Mouse (Mus musculus) G1E (cell line): Measurements from ENCODE around the gene Ddx4. TPM values are rescaled to one million over a fixed set of nuclear protein-coding genes. Genes with fewer than 3 reads are reported as not detected.

Source experiments
- ATAC-seq: 2 replicates; pipeline ENCODE4 v1.8.0; 2016; ENCODE audit warnings: mild to moderate bottlenecking; ENCODE audit not compliant: insufficient number of reproducible peaks, poor library complexity, low FRiP score, severe bottlenecking; ENCODE audit errors: extremely low read depth
- DNase-seq: peaks from one replicate; pipeline ENCODE4 v3.0.0; 2012; ENCODE audit warnings: low spot score
- H3K27me3 ChIP-seq: 2 replicates; pipeline ENCODE4 v1.6.1; 2012; ENCODE audit warnings: mild to moderate bottlenecking, low read length, inconsistent platforms; ENCODE audit not compliant: insufficient read depth
- H3K36me3 ChIP-seq: replicated peaks from 2 replicates; pipeline ENCODE3; 2012; ENCODE audit warnings: mild to moderate bottlenecking, inconsistent platforms
- H3K4me1 ChIP-seq: 2 replicates; pipeline ENCODE4 v1.6.1; 2012; ENCODE audit warnings: low read depth, low read length, inconsistent platforms, mixed read lengths; ENCODE audit not compliant: insufficient read depth
- H3K4me3 ChIP-seq: 2 replicates; pipeline ENCODE4 v1.5.1; 2012; ENCODE audit warnings: low read depth, mild to moderate bottlenecking, inconsistent platforms, low read length, moderate library complexity, mixed read lengths
- H3K9me3 ChIP-seq: replicated peaks from 2 replicates; pipeline ENCODE4 v1.6.1; 2012; ENCODE audit warnings: inconsistent platforms
- CTCF ChIP-seq: IDR thresholded peaks from 2 replicates; pipeline ENCODE4 v1.5.1; 2012; ENCODE audit warnings: low read depth, low read length, inconsistent platforms, mixed read lengths
- GATA1 ChIP-seq: IDR thresholded peaks from 2 replicates; pipeline ENCODE4 v1.6.1; 2012; ENCODE audit warnings: borderline replicate concordance, low read length, inconsistent platforms, mixed read lengths
- GATA2 ChIP-seq: IDR thresholded peaks from 2 replicates; pipeline ENCODE4 v1.6.1; 2012; ENCODE audit warnings: low read depth, low read length, inconsistent platforms, borderline replicate concordance
- POLR2AphosphoS5 ChIP-seq: IDR thresholded peaks from 2 replicates; pipeline ENCODE4 v1.6.1; 2012; ENCODE audit warnings: low read depth, low read length, inconsistent platforms; ENCODE audit not compliant: insufficient replicate concordance
- TAL1 ChIP-seq: conservative IDR thresholded peaks from 2 replicates; pipeline ENCODE4 v1.6.1; 2012; ENCODE audit warnings: low read depth, low read length, inconsistent platforms, mixed read lengths
- polyA plus RNA-seq: library from polyadenylated mRNA; stranded (reverse); fragments of >175 nt; gene quantifications from 2 replicates; pipeline ENCODE4 v1.2.3, GENCODE M21; 2012
- total RNA-seq, 2 experiments: library from RNA; stranded (forward) in 1 of 2; stranded (reverse) in 1 of 2; fragments of 200-1000 nt in 1 of 2; fragments of >200 nt in 1 of 2; fragmentation: Nextera tagmentation in 1 of 2; gene quantifications; 2 replicates each; pipeline ENCODE4 v1.2.3; 2014 to 2017

Ddx4 gene
- total RNA-seq (2014; fragmentation: Nextera tagmentation) (not detected in 2 replicates), total RNA-seq (2017) (0.16 TPM in 1 of 2 replicates, not detected in the other), polyA plus RNA-seq (not detected in 2 replicates)

DNA sequence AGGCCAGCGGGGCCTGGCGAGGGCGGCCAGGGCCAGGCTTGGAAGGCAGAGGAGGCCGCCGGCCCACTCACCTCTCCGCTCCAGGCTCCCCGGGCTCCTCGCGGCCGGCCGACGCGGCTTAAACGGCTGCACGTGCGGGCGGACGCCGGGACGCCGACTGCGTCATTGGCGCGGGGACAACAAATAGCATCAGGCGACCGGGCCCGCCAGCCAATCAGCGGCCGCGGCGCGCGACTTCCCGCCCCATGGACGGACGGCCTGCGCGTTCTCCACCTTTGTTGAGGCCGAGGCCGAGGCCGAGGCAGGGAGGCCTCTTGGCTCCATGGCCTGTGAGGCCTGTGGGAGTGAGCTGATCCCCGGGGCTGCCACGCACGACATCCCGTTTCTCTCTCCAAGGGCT lies at the start of gene Ddx4:
Ddx4 (minus strand) TSS at position 271 of the 400 bp plus-strand sequence.
- H3K27me3 ChIP-seq = peaks cover 17% of the 10 kb centered on the region
- DNase-seq = no peak
- peaks cover 9% of the 10 kb centered on the region for H3K9me3 ChIP-seq
- H3K4me1 ChIP-seq = no peaks in the 10 kb centered on the region
- no peaks in the 10 kb centered on the region for H3K36me3 ChIP-seq
- ATAC-seq = no peak
- no peak within 1 kb of the TSS for H3K4me3 ChIP-seq
- TF ChIP-seq GATA1 (no peak), CTCF (no peak), TAL1 (no peak), GATA2 (no peak), POLR2AphosphoS5 (no peak)

DNA sequence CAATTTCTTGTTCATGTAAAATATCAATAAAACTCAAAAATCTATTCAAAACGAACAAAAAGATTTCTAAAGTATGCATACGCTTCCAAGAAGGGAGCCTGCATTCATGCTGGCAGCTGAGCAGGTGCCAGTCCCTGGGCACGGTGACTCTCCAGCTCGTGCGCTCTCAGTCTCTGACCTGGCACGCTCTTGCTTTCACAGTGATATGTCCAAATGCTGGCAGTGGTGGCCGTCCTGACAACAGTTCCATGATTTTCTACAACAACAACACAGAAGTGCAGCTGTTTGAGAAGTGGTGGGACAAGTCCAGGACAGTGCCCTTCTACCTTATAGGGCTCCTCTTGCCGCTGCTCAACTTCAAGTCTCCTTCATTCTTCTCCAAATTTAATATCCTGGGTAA lies 49.0 kb upstream of the Ddx4 start:
- Histone ChIP-seq H3K9me3 (no peaks in the 10 kb centered on the region), H3K4me3 (no peak overlapping the region), H3K36me3 (peaks cover 62% of the 10 kb centered on the region), H3K4me1 (no peaks in the 10 kb centered on the region; the same call in 1 of the 2 replicates), H3K27me3 (no peaks in the 10 kb centered on the region)
- DNase-seq = no peak
- TF ChIP-seq GATA1 (no peak), POLR2AphosphoS5 (no peak), TAL1 (no peak), CTCF (no peak), GATA2 (no peak)
- no peak for ATAC-seq

DNA sequence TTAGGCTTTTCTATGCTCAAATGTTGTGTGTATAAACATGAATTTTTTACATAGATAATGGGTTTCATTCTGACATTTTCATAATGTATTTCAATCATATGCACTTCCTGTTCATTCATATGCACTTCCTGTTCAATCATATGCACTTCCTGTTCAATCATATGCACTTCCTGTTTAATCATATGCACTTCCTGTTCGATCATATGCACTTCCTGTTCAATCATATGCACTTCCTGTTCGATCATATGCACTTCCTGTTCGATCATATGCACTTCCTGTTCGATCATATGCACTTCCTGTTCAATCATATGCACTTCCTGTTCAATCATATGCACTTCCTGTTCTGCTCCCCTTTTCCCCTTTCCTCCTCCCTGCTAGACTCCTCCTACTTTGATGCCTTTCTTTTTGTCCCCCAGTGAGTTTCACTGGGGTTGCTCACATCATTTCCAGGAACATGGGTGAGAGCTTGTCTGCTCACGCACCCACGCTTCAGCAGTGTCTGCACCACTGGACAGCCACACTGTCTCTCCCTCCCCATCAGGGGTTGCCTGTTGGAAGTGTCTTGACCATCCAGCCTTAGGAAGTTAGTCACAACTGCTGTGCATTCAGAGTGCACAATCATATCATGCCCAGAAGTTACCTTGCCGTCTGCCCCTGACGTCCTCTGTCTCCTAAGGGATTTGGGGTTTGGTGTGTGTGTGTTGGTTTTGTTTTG lies 43.4 kb upstream of the Ddx4 start:
- Histone ChIP-seq H3K27me3 (no peaks in the 10 kb centered on the region), H3K36me3 (peaks cover 49% of the 10 kb centered on the region), H3K4me3 (no peak overlapping the region), H3K4me1 (peaks cover 32% of the 10 kb centered on the region), H3K9me3 (peaks cover 6% of the 10 kb centered on the region)
- no peak for DNase-seq
- no peak for ATAC-seq
- TF ChIP-seq GATA1 (no peak), TAL1 (no peak), POLR2AphosphoS5 (no peak), CTCF (no peak), GATA2 (no peak)

DNA sequence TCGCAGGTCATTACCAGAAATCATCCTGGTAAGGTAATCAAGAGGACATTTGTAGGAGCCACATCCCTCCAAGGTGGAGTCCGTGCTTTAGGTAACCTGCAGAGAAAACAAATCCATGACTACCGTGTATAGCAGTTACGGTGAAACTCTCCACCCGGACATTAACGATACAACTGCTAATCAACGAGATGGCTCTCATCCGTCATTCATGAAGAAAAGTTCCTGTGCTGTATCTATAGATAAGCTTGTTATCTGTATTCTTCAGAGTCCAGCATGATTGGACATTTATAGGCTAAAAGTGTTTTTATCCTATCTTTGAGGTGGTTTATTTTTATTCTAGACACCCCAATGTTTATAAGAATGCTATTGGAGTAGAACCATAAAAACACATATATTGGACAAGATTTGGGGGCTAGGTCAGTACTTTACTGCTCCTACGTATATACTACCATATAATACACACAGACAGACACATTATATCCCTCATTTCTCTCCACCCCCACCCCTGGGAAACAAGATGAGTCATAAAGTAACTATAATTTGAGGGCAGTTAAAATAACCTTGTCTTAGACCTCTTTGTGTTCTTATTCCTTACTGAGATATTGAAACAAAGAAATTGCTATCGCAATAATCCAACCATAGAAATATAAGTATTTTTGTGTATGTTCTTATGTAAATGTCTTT lies 40.7 kb upstream of the Ddx4 start:
- Histone ChIP-seq H3K4me3 (no peak overlapping the region), H3K9me3 (peaks cover 6% of the 10 kb centered on the region), H3K4me1 (peaks cover 45% of the 10 kb centered on the region), H3K27me3 (no peaks in the 10 kb centered on the region), H3K36me3 (peaks cover 48% of the 10 kb centered on the region)
- DNase-seq (peak; percentile 40), ATAC-seq (peak; percentile 92)
- TF ChIP-seq GATA2 (no peak), CTCF (no peak), POLR2AphosphoS5 (no peak), TAL1 (peak; percentile 94), GATA1 (no peak)

DNA sequence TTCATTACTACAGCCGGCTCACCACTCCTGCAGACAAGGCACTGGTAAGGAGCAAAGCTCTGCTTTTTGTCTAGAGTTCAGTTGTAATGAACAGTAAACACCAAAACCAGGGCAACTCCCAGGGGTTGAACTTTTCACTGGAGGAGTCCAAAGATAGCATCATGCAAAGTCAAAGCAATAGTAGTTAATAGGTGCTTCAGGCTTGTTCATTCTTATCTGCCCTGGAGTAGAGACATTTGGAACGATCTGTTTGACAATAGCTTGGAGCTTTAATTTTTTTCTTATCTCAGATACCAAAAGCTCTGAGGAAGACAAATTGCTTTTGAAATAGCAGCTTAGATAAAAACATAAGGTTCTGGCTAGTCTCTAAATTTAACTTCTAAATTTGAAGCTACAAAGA lies 33.9 kb upstream of the Ddx4 start:
- TF ChIP-seq GATA2 (no peak), TAL1 (peak; percentile 36)
- no peak overlapping the region; the same call in 1 of the 2 replicates for H3K4me3 ChIP-seq
- peaks cover 62% of the 10 kb centered on the region for H3K36me3 ChIP-seq
- ATAC-seq = peak; percentile 96
- peak; percentile 72 for DNase-seq
- H3K27me3 ChIP-seq = no peaks in the 10 kb centered on the region
- H3K9me3 ChIP-seq = no peaks in the 10 kb centered on the region
- peaks cover 60% of the 10 kb centered on the region for H3K4me1 ChIP-seq

DNA sequence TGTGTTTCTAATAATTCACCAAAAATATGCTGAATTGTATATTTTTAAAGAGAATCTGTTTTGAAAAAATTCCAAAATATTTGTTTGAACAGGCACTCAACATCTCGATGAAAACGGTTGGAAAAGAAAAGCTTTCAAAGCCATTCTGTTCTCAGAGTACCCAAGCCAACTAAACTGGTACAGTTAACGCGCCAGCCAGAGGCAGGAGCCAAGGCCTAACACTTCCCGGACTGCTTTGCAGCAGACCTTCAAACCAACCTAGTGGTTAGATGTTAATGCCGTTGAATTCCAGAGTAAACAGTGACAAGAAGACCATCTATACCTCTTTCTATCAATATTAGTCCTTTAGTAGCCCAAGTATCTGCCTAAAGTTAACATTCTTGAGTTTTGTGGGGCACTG lies 31.7 kb upstream of the Ddx4 start:
- no peaks in the 10 kb centered on the region for H3K9me3 ChIP-seq
- DNase-seq (no peak), ATAC-seq (no peak)
- H3K36me3 ChIP-seq = peaks cover 60% of the 10 kb centered on the region
- TF ChIP-seq GATA2 (no peak), CTCF (no peak), TAL1 (no peak), GATA1 (no peak), POLR2AphosphoS5 (no peak)
- H3K4me3 ChIP-seq = no peak overlapping the region
- no peaks in the 10 kb centered on the region for H3K27me3 ChIP-seq
- peaks cover 64% of the 10 kb centered on the region for H3K4me1 ChIP-seq
